Mouse (Mus musculus) forebrain, embryonic 14.5 days (tissue): Measurements from ENCODE around the gene Dcun1d4. TPM values are rescaled to one million over a fixed set of nuclear protein-coding genes. Genes with fewer than 3 reads are reported as not detected.

ENCODE experiments used
- ATAC-seq: fragments of 200-750 bp; cut with Nextera tagmentation; 2 replicates; pipeline ENCODE4 v1.8.0; 2017; ENCODE audit warnings: mild to moderate bottlenecking, moderate library complexity
- DNase-seq: peaks from one replicate; pipeline ENCODE4 v3.0.0-alpha.2; 2015; ENCODE audit warnings: low spot score
- H3K27ac ChIP-seq: fragments of 300-500 bp; sonication (generic); 2 replicates; pipeline ENCODE4 v1.5.1; 2014; ENCODE audit warnings: low read depth, mild to moderate bottlenecking, control low read depth, low read length, moderate library complexity
- H3K27me3 ChIP-seq: fragments of 300-500 bp; sonication (generic); replicated peaks from 2 replicates; pipeline ENCODE4 v1.6.1; 2014; ENCODE audit warnings: low read length, control low read depth, mixed read lengths; ENCODE audit not compliant: control insufficient read depth, insufficient read depth
- H3K36me3 ChIP-seq: fragments of 300-500 bp; sonication (generic); 2 replicates; pipeline ENCODE4 v1.6.1; 2014; ENCODE audit warnings: low read length, control low read depth; ENCODE audit not compliant: control insufficient read depth, insufficient read depth
- H3K4me1 ChIP-seq: fragments of 300-500 bp; sonication (generic); 2 replicates; pipeline ENCODE4 v1.6.1; 2014; ENCODE audit warnings: antibody characterized with exemption, low read length, control low read depth; ENCODE audit not compliant: control insufficient read depth, insufficient read depth
- H3K4me2 ChIP-seq: fragments of 300-500 bp; sonication (generic); 2 replicates; pipeline ENCODE4 v1.6.1; 2014; ENCODE audit warnings: mild to moderate bottlenecking, control low read depth, low read length
- H3K4me3 ChIP-seq: fragments of 300-500 bp; sonication (generic); 2 replicates; pipeline ENCODE4 v1.5.1; 2014; ENCODE audit warnings: low read depth, low read length, control low read depth
- H3K9ac ChIP-seq: fragments of 300-500 bp; sonication (generic); 2 replicates; pipeline ENCODE4 v1.6.1; 2014; ENCODE audit warnings: mild to moderate bottlenecking, low read length, control low read depth, moderate library complexity
- H3K9me3 ChIP-seq: fragments of 300-500 bp; sonication (generic); replicated peaks from 2 replicates; pipeline ENCODE4 v1.6.1; 2016; ENCODE audit warnings: low read length, control low read depth, mixed read lengths; ENCODE audit not compliant: control insufficient read depth
- WGBS: fragments of 180-500 bp; shearing (Covaris S2); extraction: QIAGEN DNeasy Blood & Tissue Kit; methylation state at CpG from one replicate; pipeline ENCODE4 v1.1.7; 2014; 5-methylcytosine and 5-hydroxymethylcytosine counted together
- polyA plus RNA-seq: library from polyadenylated mRNA; unstranded; fragments of >200 nt; fragmentation: Nextera tagmentation; extraction: Ambion mirVana; gene quantifications from 2 replicates; pipeline ENCODE4 v1.2.1, GENCODE M21; 2014

The Dcun1d4 gene
- polyA plus RNA-seq, 1 experiment from 2014 or later = 55.4 TPM

GRCm38 (mm10) chr5:73548838-73549237, 68.0 kb downstream of the Dcun1d4 start:
- no peaks in the 10 kb centered on the region for H3K27me3 ChIP-seq
- WGBS = 97% methylated on average over 1 of the region's 1 CpGs
- DNase-seq = no peak

GRCm38 (mm10) chr5:73551836-73552235, 71.0 kb downstream of the Dcun1d4 start:
- 90% methylated on average over 5 of the region's 5 CpGs for WGBS
- no peaks in the 10 kb centered on the region for H3K27me3 ChIP-seq
- no peak overlapping the region for H3K4me3 ChIP-seq
- H3K9me3 ChIP-seq = no peaks in the 10 kb centered on the region
- H3K4me2 ChIP-seq = no peak overlapping the region
- DNase-seq = no peak
- no peak overlapping the region for H3K27ac ChIP-seq
- H3K36me3 ChIP-seq = peaks cover 34% of the 10 kb centered on the region
- ATAC-seq = no peak
- no peaks in the 10 kb centered on the region for H3K4me1 ChIP-seq
- H3K9ac ChIP-seq = no peak overlapping the region

More at GRCm38 (mm10) chr5:73548838-73549237, 68.0 kb downstream of the Dcun1d4 start:
- Histone ChIP-seq H3K4me1 (no peaks in the 10 kb centered on the region), H3K4me3 (no peak overlapping the region), H3K36me3 (peaks cover 34% of the 10 kb centered on the region), H3K9me3 (no peaks in the 10 kb centered on the region), H3K9ac (no peak overlapping the region), H3K27ac (no peak overlapping the region), H3K4me2 (no peak overlapping the region)
- ATAC-seq = no peak

- Histone ChIP-seq H3K4me1 (no peaks in the 10 kb centered on the region), H3K27ac (no peak overlapping the region), H3K9ac (no peak overlapping the region), H3K9me3 (no peaks in the 10 kb centered on the region), H3K4me2 (no peak overlapping the region), H3K27me3 (no peaks in the 10 kb centered on the region), H3K36me3 (peaks cover 42% of the 10 kb centered on the region), H3K4me3 (no peak overlapping the region)
- DNase-seq (no peak), ATAC-seq (no peak)
- 89% methylated on average over 11 of the region's 11 CpGs for WGBS
Observed at GRCm38 (mm10) chr5:73553903-73554302, 73.1 kb downstream of the Dcun1d4 start.

- ATAC-seq (no peak), DNase-seq (no peak)
- Histone ChIP-seq H3K4me2 (no peak overlapping the region), H3K9me3 (no peaks in the 10 kb centered on the region), H3K36me3 (peaks cover 54% of the 10 kb centered on the region), H3K4me3 (no peak overlapping the region), H3K27ac (no peak overlapping the region), H3K9ac (no peak overlapping the region), H3K4me1 (no peaks in the 10 kb centered on the region), H3K27me3 (no peaks in the 10 kb centered on the region)
- WGBS = 84% methylated on average over 8 of the region's 8 CpGs
Observed at GRCm38 (mm10) chr5:73555096-73555852, 74.5 kb downstream of the Dcun1d4 start.

- 77% methylated on average over 12 of the region's 12 CpGs for WGBS
- Histone ChIP-seq H3K4me1 (no peaks in the 10 kb centered on the region), H3K27ac (no peak overlapping the region), H3K27me3 (no peaks in the 10 kb centered on the region), H3K4me3 (no peak overlapping the region), H3K36me3 (peaks cover 59% of the 10 kb centered on the region), H3K4me2 (no peak overlapping the region), H3K9ac (no peak overlapping the region), H3K9me3 (no peaks in the 10 kb centered on the region)
- ATAC-seq (no peak; the same call in 1 of the 2 replicates), DNase-seq (no peak)
Observed at GRCm38 (mm10) chr5:73556733-73557425, 76.1 kb downstream of the Dcun1d4 start.

- 95% methylated on average over 6 of the region's 6 CpGs for WGBS
- Histone ChIP-seq H3K4me1 (no peaks in the 10 kb centered on the region), H3K27ac (no peak overlapping the region), H3K36me3 (peaks cover 48% of the 10 kb centered on the region), H3K27me3 (no peaks in the 10 kb centered on the region), H3K4me2 (no peak overlapping the region), H3K9me3 (no peaks in the 10 kb centered on the region), H3K9ac (no peak overlapping the region), H3K4me3 (no peak overlapping the region)
- no peak for ATAC-seq
- DNase-seq = no peak
Observed at GRCm38 (mm10) chr5:73558756-73559155, 78.0 kb downstream of the Dcun1d4 start.

- ATAC-seq = no peak
- no peak overlapping the region for H3K27ac ChIP-seq
- no peaks in the 10 kb centered on the region for H3K9me3 ChIP-seq
- no peak overlapping the region for H3K4me2 ChIP-seq
- H3K36me3 ChIP-seq = peaks cover 17% of the 10 kb centered on the region
- no peak overlapping the region for H3K9ac ChIP-seq
- no peaks in the 10 kb centered on the region for H3K4me1 ChIP-seq
- 79% methylated on average over 6 of the region's 6 CpGs for WGBS
- H3K27me3 ChIP-seq = no peaks in the 10 kb centered on the region
- DNase-seq = no peak
- no peak overlapping the region for H3K4me3 ChIP-seq
Observed at GRCm38 (mm10) chr5:73564038-73564437, 83.2 kb downstream of the Dcun1d4 start.

DNA sequence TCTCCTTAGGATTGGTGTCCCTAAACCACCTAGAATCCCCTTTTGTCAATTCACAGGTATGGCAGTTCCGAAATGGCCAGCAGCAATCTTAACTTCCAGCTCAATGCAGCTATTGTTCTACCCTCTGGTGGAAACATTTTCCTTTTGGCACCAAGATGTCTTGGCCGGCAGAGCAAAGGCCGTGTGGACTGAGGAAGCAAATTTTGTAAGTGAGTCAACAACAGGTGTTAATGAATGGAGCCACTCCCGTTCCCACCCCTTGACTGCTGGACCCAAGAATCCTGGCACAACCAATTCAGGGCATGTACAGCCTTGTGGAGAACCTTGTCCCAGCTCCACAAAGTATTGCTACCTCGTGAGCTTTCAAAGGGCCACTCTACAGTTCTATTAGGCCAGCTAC, 85.3 kb downstream of the Dcun1d4 start:
- no peak for ATAC-seq
- no peaks in the 10 kb centered on the region for H3K9me3 ChIP-seq
- 80% methylated on average over 5 of the region's 5 CpGs for WGBS

GRCm38 (mm10) chr5:73566892-73567291, 86.1 kb downstream of the Dcun1d4 start:
- DNase-seq (no peak), ATAC-seq (no peak)
- Histone ChIP-seq H3K36me3 (peaks cover 2% of the 10 kb centered on the region; the same call in 1 of the 2 replicates), H3K4me2 (no peak overlapping the region), H3K4me3 (no peak overlapping the region), H3K27me3 (no peaks in the 10 kb centered on the region), H3K27ac (no peak overlapping the region), H3K9me3 (no peaks in the 10 kb centered on the region), H3K4me1 (no peaks in the 10 kb centered on the region), H3K9ac (no peak overlapping the region)
- WGBS = 85% methylated on average over 4 of the region's 4 CpGs

More for the DNA sequence above, 85.3 kb downstream of the Dcun1d4 start:
- DNase-seq = no peak
- Histone ChIP-seq H3K4me3 (no peak overlapping the region), H3K9ac (no peak overlapping the region), H3K4me2 (no peak overlapping the region), H3K4me1 (no peaks in the 10 kb centered on the region), H3K27ac (no peak overlapping the region), H3K27me3 (no peaks in the 10 kb centered on the region), H3K36me3 (peaks cover 6% of the 10 kb centered on the region; the same call in 1 of the 2 replicates)
